Mouse (Mus musculus) spleen, postnatal 10 days (tissue): ENCODE measurements around the gene Gm20388.
A peak's percentile ranks its signal among the peaks of the same experiment; 100 is the strongest.
"Not testable (repeated sequence)": the region's sequence is repeated elsewhere in the genome, so short reads cannot be mapped to it uniquely, and the experiment has no call there.

Source experiments
- DNase-seq, 2 experiments: peaks; one replicate each; pipeline ENCODE4 v3.0.0; 2021 to 2022; ENCODE audit warnings: low spot score in 2 of 2

The Gm20388 gene

DNA sequence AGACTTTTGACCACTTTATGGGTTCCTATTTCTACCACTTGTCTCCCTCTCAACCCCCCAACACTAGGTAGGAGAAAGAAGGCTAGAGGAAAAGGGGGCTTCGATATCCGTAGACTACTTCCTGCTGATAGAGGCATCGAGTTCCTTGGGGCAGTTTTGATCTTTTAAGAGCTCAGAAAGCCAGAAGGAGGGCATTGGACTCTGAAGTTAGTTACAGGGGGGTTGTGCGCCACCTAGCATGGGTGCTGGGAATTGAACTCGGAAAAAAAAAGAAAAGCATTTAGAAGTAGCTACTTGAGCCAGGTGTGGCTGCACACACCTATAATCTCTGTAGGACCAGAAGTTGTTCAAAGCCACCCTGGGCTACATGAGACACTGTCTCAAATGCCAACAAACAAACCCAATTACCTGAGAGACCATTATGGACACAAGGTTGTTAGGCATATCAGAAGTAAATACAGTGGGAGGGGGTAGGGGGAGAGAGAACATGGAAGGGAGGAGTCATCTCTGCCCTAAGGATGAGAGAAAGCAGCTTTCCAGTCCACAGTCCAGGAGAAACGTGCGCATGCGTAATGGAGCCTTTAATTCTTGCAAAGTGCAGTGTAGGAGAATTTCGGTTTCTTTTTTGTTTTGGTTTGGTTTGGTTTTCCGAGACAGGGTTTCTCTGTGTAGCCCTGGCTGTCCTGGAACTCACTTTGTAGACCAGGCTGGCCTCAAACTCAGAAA is 4039.6 kb downstream of the Gm20388 start:
- DNase-seq, result peak; percentile 52 to 79

DNA sequence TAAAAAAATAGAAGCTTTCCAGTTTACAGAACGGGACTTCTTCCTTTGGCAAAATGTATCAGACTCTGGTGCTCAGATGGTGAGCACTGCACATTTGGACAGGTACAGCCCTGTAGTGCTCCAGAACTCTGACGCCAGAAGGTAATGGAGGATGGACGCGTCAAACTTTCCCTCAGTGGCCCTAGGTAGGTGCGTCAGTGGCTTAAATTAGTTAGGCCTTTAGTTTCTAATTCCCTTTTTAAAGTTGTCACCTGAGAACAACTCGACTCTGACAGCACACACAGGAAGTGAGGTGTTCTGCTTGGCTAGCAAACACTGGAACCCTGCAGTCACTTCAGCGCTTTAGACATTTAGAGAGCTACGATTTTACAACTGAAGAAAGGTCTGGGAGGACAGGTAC is 4043.0 kb downstream of the Gm20388 start:
- no peak for DNase-seq

DNA sequence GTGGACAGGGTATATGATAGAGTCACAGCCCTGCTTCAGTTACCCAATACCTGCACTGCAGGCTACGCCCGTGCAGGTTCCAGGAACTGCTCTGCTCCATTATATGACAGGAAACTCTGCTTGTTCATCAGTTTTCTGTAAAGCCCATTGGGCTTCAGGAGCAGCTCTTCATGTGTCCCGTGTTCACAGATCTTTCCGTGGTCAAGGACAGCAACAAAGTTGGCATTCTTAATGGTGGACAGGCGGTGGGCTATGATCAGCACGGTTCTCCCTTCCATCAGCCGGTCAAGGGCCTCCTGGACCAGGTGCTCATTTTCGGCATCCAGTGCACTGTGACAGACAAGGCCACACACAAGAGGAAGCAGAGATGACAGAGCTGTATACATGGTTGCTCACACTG is 4043.6 kb downstream of the Gm20388 start:
- no peak for DNase-seq

DNA sequence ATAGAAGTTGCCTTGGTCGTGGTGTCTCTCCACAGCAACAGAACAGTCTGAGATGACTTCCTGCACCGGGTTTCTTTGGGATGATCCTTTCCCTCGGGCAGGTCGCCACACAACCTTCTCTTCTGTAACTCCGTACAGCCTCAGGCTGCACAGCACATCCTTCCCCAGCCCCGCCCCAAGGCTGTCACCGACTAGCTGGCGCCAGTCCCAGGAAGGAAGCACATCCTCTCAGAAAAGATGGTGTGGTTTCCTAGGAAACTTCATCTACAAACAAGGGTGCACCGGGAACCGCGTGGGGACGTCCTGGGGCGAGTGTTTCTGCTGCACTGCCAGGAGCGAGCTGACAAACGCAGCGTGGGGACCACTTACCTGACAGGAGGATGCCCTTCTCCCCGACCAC is 4047.5 kb downstream of the Gm20388 start:
- DNase-seq, result no peak

DNA sequence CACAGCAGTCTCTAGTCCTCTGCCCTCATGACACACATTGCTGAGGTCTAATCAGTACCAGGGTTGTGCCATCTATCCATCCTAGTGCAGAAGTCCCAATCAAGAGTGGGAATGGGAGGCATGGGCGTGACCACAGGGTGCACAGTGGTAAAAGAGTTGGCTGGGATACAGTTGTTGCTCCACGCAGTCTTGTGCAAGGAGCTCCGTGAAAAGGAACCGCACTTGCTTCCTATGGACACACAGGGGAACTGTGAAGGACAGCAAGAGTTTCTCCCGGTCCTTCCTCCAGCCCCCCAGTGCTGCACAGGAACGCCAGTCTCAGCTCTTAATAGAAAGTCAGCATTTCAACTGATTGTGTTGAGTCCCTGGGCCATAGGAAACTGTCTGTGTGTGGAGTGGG is 4048.8 kb downstream of the Gm20388 start:
- no peak for DNase-seq

DNA sequence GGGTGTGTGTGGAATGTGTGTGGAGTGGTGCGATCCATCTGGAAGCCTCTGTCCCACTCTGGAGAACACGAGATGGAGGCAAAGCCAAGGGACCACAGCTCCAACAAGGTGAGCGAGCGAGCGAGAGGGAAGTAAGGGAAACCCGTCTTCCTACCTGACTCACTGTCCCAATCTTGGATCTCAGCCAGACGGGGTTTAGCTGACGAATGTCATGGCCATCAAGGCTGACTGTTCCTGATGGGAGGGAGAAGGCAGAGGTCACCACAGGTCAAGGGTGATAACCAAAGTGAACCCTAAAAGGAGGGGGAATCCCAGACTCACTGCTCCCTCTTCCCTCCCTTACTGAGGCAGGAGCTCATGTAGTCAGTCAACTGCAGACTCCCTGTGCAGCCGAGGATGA is 4049.4 kb downstream of the Gm20388 start:
- DNase-seq, result no peak

DNA sequence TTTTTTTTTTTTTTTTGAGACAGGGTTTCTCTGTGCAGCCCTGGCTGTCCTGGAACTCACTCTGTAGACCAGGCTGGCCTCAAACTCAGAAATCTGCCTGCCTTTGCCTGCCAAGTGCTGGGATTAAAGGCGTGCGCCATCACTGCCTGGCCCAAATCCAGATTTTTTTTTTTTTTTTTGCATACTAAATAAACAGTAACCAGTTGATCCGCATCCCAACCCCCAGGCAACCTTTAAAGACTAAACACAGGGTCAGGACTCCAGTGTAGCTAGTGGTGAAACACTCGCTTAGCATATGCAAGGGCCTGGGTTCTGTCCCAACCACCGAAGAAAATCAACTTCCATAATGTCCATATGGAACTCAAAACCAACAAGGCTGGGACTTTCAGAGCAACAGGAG is 4049.9 kb downstream of the Gm20388 start:
- not testable (repeated sequence) for DNase-seq

DNA sequence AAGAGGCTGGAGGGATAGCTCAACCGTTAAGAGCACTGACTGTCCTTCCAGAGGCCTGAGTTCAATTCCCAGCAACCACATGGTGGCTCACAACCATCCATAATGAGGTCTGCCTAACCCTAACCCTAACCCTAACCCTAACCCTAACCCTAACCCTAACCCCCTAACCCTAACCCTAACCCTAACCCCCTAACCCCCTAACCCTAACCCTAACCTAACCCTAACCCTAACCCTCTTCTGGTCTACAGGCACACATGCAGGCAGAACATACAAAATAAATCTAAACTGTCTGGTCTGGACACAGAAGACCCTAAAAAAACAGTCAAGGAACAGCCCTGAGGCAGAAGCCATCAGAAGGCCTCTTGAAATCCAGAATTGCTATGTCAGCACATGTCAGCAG is 4050.7 kb downstream of the Gm20388 start:
- DNase-seq, result no peak

DNA sequence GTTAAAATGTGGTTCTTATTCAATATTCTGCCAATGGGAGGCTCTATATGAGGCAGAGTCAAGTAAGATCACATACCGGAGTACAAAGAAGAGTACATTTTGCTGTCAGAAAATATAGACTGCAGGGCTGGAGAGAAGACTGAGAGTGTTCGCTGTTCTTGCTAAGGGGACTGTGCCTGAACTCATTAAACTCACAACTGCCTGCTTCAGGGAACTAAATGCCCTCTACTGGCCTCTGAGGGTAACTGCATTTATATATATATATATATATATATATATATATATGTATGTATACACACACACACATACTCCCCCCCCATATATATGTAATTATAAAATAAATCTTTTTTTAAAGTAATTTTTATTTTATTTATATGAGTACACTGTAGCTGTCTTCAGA is 4056.3 kb downstream of the Gm20388 start:
- no peak for DNase-seq

DNA sequence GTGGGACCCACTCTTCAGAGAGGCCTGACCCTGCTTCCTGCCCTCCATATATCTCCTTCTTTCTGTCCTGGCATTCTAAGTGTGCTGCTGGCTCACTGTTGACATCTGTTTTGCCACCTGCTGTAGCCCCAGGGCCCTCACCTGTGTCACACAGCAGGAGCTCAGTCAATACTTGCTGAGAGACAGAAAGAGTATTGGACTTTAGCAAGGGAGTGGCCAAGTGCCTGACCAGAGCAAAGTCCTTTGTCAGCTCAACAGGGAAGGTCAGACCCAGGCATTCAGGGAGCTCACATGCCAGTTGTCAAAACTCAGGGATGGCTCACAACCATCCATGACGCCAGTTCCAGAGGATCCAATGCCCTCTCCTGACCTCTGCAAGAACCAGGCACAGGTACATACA is 4062.9 kb downstream of the Gm20388 start:
- DNase-seq, result no peak

DNA sequence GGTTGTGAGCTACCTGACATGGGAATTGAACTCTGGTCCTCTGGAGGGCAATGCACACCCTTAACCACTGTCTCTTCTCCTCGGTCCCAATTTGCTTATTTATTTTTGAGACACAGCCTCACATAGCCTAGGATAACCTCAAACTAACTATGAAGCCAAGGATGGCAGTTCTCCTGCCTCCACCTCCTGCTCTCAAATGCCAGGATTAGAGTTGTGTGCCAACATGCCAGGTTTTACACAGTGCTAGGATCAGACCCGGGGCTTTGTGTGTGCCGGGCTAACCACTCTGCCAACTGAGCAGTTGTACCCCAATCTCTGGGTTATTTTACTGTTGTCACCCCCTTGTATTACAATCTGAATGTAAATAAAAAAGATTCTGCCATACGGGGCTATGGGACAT is 4066.9 kb downstream of the Gm20388 start:
- DNase-seq, result no peak

DNA sequence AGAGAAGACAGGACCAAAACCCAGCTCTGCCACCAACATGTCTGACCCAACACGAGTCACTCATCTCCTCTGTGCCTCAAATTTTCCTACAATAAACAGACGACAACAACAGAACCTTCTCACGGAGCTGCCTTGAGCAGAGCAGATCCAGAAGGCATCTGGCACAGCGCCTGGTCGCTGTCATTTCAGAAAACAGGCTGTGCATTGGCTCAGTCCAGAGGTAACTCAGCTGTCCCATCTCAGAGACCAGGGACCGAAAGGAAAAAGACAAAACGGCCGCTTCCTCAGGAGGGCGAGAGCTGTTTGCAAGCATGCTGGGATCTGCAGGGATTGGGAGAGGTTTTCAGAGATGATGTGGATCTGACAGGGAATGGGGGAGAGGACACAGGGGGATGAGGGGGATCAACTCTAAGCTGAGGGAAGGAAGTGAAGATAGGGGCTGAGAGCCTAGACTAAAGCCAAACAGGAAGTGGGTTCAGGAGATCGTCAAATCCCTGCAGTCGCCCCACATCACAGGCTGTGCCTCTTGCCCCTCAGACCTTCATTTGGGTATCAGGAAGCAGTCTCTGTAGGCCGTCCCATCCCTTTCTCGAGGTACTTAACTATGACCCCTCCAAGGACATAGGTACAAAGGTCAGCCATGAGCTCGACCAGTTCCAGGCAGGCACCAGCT is 4067.7 kb downstream of the Gm20388 start:
- no peak for DNase-seq

DNA sequence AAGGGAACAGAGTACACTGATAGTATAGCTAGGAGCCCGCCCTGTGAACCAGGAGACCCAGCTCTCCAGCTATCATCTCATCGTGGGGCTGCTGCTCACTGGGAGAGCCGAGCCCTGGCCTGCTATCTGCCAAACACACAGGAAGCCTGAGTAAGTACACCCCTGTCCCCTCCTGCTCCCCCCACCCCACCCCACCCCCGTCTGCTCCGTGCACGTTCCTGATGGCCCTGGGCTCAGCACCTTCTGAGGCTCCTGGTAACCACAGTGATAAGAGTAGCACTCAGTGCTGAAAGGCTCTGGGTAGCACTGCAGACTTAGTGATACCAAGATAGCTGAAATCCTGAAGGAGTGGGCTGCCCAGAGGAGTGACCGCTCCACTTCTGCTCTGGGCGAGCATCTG is 4068.3 kb downstream of the Gm20388 start:
- DNase-seq, result peak; percentile 54 to 58

DNA sequence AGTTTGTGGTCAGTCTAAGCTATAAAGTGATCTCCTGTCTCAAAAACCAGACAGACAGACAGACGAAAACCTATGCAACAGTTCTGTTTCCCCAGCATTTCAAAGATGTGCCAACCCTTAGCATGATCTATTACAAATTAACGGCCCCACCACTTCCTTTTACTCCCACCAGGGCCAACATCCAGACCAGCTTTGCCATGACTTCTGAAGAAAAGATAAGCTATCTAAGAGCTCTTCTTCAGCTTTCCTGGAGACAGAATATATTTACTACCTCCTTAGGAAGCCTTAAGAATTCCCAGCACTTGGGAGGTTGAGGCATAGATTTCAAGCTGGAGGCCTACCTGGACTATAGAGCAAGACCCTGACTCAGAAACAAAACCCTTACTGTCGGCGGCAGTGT is 4069.6 kb downstream of the Gm20388 start:
- DNase-seq, result no peak

DNA sequence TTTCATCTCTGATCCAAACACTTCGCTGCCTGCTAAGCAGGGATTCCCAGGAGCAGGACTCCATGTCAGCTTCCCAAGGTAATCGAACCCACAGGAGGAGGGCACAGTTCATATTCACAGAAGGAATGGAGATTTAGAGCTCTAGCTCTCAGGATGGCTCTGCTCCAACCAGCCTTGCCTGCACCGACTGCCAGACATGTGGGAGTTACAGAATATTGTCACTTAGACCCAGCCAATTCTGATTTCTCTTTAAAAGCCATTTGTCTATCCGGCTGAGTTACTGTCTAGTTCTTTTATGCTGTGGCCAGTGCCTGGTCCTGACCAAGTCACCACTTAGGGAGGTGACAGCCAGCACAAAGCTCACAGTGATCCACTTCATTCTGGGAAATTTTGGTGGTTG is 4071.0 kb downstream of the Gm20388 start:
- DNase-seq, result peak in 1 of 2 experiments; percentile 53

DNA sequence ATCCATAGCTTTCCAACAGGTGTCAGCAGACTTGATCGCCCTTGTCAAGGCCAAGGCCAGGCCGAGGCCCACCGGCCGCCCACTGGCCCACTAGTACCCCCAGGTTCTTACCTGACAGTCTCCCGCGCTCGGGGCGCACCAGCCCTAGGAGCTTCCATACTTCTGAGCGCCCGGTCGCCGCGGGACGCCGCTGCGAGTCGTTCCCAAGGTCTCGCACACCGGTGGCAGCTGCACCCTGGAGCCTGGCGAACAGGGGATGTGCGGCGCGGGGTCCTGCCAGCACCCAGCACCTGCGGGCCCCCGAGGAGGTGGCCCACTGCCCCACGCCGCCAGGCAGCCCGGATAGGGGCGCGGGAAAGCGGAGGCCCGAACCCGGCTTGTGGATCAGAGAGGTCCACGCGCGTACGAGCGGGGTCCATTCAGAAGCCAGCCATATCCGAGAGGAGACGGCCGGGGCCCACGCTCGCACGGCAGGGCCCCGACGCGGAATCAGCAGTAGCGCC is 4071.7 kb downstream of the Gm20388 start:
- DNase-seq, result peak; percentile 62 to 72

DNA sequence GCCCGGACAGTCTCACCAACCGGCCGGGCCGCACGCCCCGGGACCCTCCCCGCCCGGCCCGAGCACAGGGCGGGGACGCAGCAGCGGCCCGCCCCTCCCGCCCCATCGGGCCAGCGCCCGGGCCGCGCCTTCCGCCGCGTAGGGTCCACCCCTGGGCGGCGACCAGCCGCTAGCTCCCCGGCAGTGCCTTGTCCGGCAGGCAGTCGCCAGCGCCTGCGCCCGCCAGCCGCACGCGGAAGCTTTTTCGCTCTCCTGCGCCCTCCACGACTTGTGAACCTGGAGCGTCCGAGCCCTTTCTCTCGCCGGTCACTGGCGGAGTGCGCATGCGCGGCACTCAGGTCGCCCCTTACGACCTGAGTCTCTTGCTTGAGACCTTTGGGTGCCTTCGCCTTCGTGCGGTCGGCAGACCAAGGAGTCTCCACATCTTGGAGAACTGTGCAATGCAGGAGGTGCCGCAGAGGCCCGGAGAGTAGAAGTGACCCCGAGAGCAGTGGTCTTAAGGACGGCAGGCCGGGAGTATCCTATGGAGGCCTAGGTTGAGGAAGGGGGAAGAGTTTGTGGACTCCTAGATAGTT is 4072.3 kb downstream of the Gm20388 start, which contains the start of gene Abcb10:
TSS of gene Abcb10 (minus strand) at position 297 of the 575 bp plus-strand sequence.
- DNase-seq, result peak; percentile 87 to 88

DNA sequence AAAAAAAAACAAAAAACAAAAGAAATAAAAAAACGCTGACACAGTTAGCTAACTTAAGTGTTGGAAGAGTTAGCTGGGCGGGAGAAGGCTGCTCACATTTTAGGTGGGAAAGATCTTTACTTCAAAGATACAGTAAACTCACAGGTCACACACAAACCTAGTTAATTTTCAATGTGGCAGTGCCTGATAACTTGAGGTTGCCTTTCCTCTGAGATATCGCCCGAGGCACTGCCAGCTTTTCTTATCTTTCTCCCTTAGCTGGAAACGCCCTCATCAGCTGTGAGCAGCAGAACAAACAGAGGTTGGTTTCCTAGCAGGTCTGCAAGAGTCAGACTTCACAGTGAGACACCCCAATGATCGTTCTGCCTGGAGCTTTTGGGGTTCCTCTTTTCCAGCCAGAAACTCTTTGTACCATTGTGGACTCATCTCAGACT is 4078.0 kb downstream of the Gm20388 start:
- peak; percentile 61 to 78 for DNase-seq

DNA sequence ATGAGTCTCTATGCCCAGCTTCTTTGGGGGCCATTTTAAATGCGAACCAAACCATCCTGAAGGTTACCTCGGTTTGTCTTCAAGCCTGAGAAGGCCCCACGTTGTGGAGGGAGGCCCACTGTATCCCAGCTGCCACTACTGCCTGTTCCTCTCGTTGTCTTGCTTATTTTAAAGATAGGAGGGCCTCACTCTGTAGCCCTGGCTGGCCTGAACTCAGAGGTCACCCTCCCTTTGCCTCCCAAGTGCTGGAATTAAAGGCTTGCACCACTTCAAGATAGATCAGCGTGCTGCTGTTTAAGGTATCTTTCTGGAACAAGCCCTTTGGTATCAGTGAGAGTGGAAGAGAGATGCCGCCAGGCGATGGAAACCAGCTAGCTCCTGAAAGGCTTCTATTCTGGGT is 4078.5 kb downstream of the Gm20388 start:
- peak in 1 of 2 experiments; percentile 42 for DNase-seq

DNA sequence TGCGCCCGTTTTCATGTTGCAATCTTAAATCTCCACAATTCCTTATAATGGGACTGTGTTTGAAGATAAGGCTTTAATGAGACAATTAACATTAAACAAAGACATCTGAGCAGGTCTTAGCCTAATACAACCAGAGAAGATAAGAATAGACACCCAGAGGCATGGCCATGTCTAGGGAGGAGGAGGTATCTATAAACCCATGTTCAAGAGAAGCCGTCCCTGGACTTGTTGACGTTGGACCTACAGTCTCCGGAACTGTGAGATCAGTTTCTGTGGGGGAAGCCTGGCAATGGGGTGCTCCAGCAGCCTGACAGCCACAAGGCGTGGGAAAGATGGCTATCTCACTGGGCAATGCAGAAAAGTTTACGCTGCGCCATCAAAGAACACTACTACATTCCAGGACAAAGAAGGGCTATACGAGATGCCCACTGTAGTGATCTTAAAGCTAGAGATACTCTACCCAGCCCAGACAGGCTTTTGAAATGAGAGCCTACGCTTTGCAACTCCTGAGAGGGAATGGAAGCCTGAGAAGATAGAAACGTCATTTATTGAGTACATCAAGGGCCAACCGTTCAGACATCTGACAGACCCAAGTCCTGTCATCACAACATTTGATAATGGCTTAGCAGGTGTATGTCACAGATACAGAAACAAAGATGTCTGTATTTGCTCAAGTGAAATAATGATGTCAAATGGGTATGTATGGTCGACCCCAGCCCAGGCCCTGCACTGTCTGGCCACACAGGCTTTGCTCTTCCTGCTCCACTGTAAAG is 4079.8 kb downstream of the Gm20388 start:
- peak in 1 of 2 experiments; percentile 41 for DNase-seq

DNA sequence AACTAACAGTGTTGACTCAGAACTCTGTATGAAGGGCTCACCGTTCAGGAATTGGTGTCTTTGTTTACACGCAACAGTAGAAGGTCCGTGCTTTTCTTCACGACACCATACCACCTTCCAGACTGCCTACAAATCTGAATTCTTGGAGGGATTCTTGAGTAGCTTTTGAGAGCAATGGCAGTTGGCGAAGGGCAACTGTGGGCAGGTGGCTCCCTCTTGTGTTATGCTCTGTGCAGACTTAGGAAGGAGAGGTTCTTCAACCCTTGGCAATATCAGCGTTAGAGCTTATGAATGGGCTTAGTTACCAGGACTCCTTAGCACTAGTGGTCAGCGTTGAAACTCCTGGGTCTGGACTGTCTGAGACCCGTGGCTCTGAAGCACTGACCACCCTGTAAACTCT is 4081.9 kb downstream of the Gm20388 start:
- DNase-seq, result peak in 1 of 2 experiments; percentile 69

DNA sequence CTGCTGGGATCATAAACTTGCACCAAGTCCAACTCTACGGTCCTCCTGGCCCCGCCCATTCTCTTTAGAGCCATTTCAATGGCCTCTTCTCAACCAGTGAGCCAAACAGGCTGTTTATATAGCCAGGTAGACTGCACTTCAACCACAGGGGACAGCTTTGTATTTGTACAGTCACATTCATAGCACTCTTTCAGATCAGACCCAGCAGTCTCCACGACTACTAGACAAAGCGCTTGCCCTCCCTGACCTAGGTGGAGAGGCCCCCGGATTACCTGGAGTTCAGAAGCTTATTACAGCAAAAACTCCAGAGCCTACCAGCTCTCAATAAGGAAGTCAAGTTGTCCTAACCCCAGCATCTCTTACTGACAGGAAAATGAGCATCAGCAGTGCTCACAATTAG is 4083.0 kb downstream of the Gm20388 start:
- no peak for DNase-seq
